Mouse (Mus musculus) hindbrain, postnatal 0 days (tissue): ENCODE data around the gene Chfr. TPM values are rescaled to one million over a fixed set of nuclear protein-coding genes. Genes with fewer than 3 reads are reported as not detected.

Source experiments
- ATAC-seq: fragments of 200-750 bp; cut with Nextera tagmentation; 2 replicates; pipeline ENCODE4 v1.8.0; 2017; ENCODE audit warnings: mild to moderate bottlenecking, moderate TSS enrichment, moderate library complexity
- DNase-seq: peaks from one replicate; pipeline ENCODE4 v3.0.0-alpha.2; 2015; ENCODE audit warnings: low spot score
- H3K27ac ChIP-seq: fragments of 300-500 bp; sonication (generic); 2 replicates; pipeline ENCODE4 v1.5.1; 2014; ENCODE audit warnings: mild to moderate bottlenecking
- H3K27me3 ChIP-seq: fragments of 300-500 bp; sonication (generic); 2 replicates; pipeline ENCODE4 v1.6.1; 2014; ENCODE audit warnings: low read length, mixed read lengths; ENCODE audit not compliant: insufficient read depth
- H3K36me3 ChIP-seq: fragments of 300-500 bp; sonication (generic); 2 replicates; pipeline ENCODE4 v1.6.1; 2014; ENCODE audit warnings: low read length, mixed read lengths; ENCODE audit not compliant: insufficient read depth
- H3K4me1 ChIP-seq: fragments of 300-500 bp; sonication (generic); 2 replicates; pipeline ENCODE4 v1.6.1; 2014; ENCODE audit warnings: antibody characterized with exemption, low read length, mixed read lengths; ENCODE audit not compliant: insufficient read depth
- H3K4me2 ChIP-seq: fragments of 300-500 bp; sonication (generic); 2 replicates; pipeline ENCODE4 v1.6.1; 2014; ENCODE audit warnings: low read depth, mild to moderate bottlenecking, low read length, moderate library complexity, mixed read lengths
- H3K4me3 ChIP-seq: fragments of 300-500 bp; sonication (generic); 2 replicates; pipeline ENCODE4 v1.5.1; 2014; ENCODE audit warnings: low read length
- H3K9ac ChIP-seq: fragments of 300-500 bp; sonication (generic); replicated peaks from 2 replicates; pipeline ENCODE4 v1.6.1; 2014; ENCODE audit warnings: mild to moderate bottlenecking, low read length, moderate library complexity, mixed read lengths
- H3K9me3 ChIP-seq: fragments of 300-500 bp; sonication (generic); 2 replicates; pipeline ENCODE4 v1.6.1; 2016; ENCODE audit warnings: low read length, mixed read lengths
- CTCF ChIP-seq: IDR thresholded peaks from 2 replicates; pipeline ENCODE4 v1.5.1; 2016; ENCODE audit warnings: antibody characterized with exemption, control low read depth, low read depth
- WGBS: fragments of 180-500 bp; shearing (Covaris S2); extraction: QIAGEN DNeasy Blood & Tissue Kit; methylation state at CpG from one replicate; pipeline ENCODE4 v1.1.7; 2014; 5-methylcytosine and 5-hydroxymethylcytosine counted together
- polyA plus RNA-seq: library from polyadenylated mRNA; unstranded; fragments of >200 nt; fragmentation: Nextera tagmentation; extraction: Ambion mirVana; gene quantifications from 2 replicates; pipeline ENCODE4 v1.2.1, GENCODE M21; 2015
- total RNA-seq: library from RNA; depleted of rRNA; stranded (reverse); fragments of >200 nt; gene quantifications from 2 replicates; pipeline ENCODE4 v1.2.3, GENCODE M21; 2014; rRNA removed

The Chfr gene
- total RNA-seq = 49.5 and 66.3 TPM in 2 replicates
- 52.3 and 55.8 TPM in 2 replicates for polyA plus RNA-seq

- peak; percentile 99 for DNase-seq
- WGBS = 4% methylated on average over 46 of the region's 46 CpGs
Observed at GRCm38 (mm10) chr5:110135293-110136086, at the start of gene Chfr. Gene Chfr (plus strand): TSS chr5:110135842.

GRCm38 (mm10) chr5:110086161-110086866 lies 49.3 kb upstream of the Chfr start:
- DNase-seq (no peak), ATAC-seq (no peak)
- Histone ChIP-seq H3K4me1 (no peaks in the 10 kb centered on the region), H3K9me3 (peaks cover 10% of the 10 kb centered on the region; the same call in 1 of the 2 replicates), H3K27ac (no peak overlapping the region), H3K27me3 (no peaks in the 10 kb centered on the region), H3K36me3 (no peaks in the 10 kb centered on the region), H3K9ac (no peak overlapping the region), H3K4me3 (no peak overlapping the region), H3K4me2 (no peak overlapping the region)
- WGBS = 39% methylated on average over 14 of the region's 14 CpGs
- TF ChIP-seq CTCF = no peak

More at GRCm38 (mm10) chr5:110135293-110136086, at the start of gene Chfr:
- Histone ChIP-seq H3K9me3 (no peaks in the 10 kb centered on the region), H3K4me3 (peak within 1 kb of the TSS; percentile 86), H3K4me1 (no peaks in the 10 kb centered on the region), H3K27ac (peak within 1 kb of the TSS; percentile 83), H3K9ac (peak within 1 kb of the TSS; percentile 75), H3K27me3 (no peaks in the 10 kb centered on the region), H3K4me2 (peak within 1 kb of the TSS; percentile 83), H3K36me3 (peaks cover 5% of the 10 kb centered on the region; the same call in 1 of the 2 replicates)
- ATAC-seq = peak; percentile 100
- peak; percentile 43 for TF ChIP-seq CTCF

GRCm38 (mm10) chr5:110091546-110091945 lies 44.1 kb upstream of the Chfr start:
- 72% methylated on average over 2 of the region's 2 CpGs for WGBS
- DNase-seq = no peak
- H3K27me3 ChIP-seq = no peaks in the 10 kb centered on the region

GRCm38 (mm10) chr5:110094030-110094846 lies 41.4 kb upstream of the Chfr start, which contains the start of gene Gm35315:
Gene Gm35315 (minus strand): TSS chr5:110094420.
- H3K27ac ChIP-seq = peak within 1 kb of the TSS; percentile 49; the same call in 1 of the 2 replicates
- H3K9me3 ChIP-seq = no peaks in the 10 kb centered on the region
- H3K4me1 ChIP-seq = no peaks in the 10 kb centered on the region
- peak within 1 kb of the TSS; percentile 31 for H3K9ac ChIP-seq
- peak; percentile 97 for ATAC-seq
- no peaks in the 10 kb centered on the region for H3K36me3 ChIP-seq
- peak within 1 kb of the TSS; percentile 71 for H3K4me2 ChIP-seq
- H3K4me3 ChIP-seq = peak within 1 kb of the TSS; percentile 40
- 1% methylated on average over 25 of the region's 25 CpGs for WGBS
- peak; percentile 92 for DNase-seq
- H3K27me3 ChIP-seq = no peaks in the 10 kb centered on the region
- TF ChIP-seq CTCF = no peak

More at GRCm38 (mm10) chr5:110091546-110091945, 44.1 kb upstream of the Chfr start:
- no peak for TF ChIP-seq CTCF
- Histone ChIP-seq H3K27ac (no peak overlapping the region), H3K9ac (no peak overlapping the region), H3K4me1 (no peaks in the 10 kb centered on the region), H3K9me3 (no peaks in the 10 kb centered on the region), H3K4me2 (no peak overlapping the region), H3K4me3 (no peak overlapping the region), H3K36me3 (no peaks in the 10 kb centered on the region)
- no peak for ATAC-seq

GRCm38 (mm10) chr5:110094847-110095213 lies 40.8 kb upstream of the Chfr start:
- Histone ChIP-seq H3K9me3 (no peaks in the 10 kb centered on the region), H3K36me3 (no peaks in the 10 kb centered on the region), H3K27ac (peak overlapping the region; percentile 49; the same call in 1 of the 2 replicates), H3K27me3 (no peaks in the 10 kb centered on the region), H3K4me3 (peak overlapping the region; percentile 40), H3K4me1 (no peaks in the 10 kb centered on the region), H3K9ac (peak overlapping the region; percentile 31; the same call in 1 of the 2 replicates), H3K4me2 (peak overlapping the region; percentile 71)
- 7% methylated on average over 4 of the region's 4 CpGs for WGBS
- DNase-seq (no peak), ATAC-seq (peak; percentile 6; the same call in 1 of the 2 replicates)
- TF ChIP-seq CTCF = no peak

- H3K27me3 ChIP-seq = no peaks in the 10 kb centered on the region
- WGBS = 24% methylated on average over 1 of the region's 1 CpGs
- no peak overlapping the region for H3K27ac ChIP-seq
- DNase-seq (no peak), ATAC-seq (no peak)
- H3K36me3 ChIP-seq = peaks cover 13% of the 10 kb centered on the region
- no peak for TF ChIP-seq CTCF
- H3K4me3 ChIP-seq = no peak overlapping the region
- H3K9ac ChIP-seq = no peak overlapping the region
- no peak overlapping the region for H3K4me2 ChIP-seq
- no peaks in the 10 kb centered on the region for H3K9me3 ChIP-seq
- H3K4me1 ChIP-seq = peaks cover 11% of the 10 kb centered on the region
Observed at GRCm38 (mm10) chr5:110098991-110099477, 36.6 kb upstream of the Chfr start.
